In genomic region chr4:105703408-105703807, GRCm38 (mm10) we compare ENCODE assay signal across 25 mouse cellular contexts.
"Had no signal": no experiment of that assay in that cellular context is flagged by ENCODE, and none has a peak within 500 bp of the region (broad histone marks: within the 10 kb centered on the region; RNA-seq: fewer than 3 reads in every experiment).

No protein-coding gene starts in this region.

- H3K4me2 ChIP-seq: heart, embryonic 11.5 days; heart, embryonic 13.5 days; heart, embryonic 15.5 days; hindbrain, embryonic 13.5 days; hindbrain, embryonic 15.5 days; kidney, embryonic 15.5 days; limb, embryonic 12.5 days had no signal

- DNase-seq: forebrain, postnatal 0 days; gastrocnemius, postnatal 10 days; gastrocnemius, postnatal 25 days; heart, adult 2 months; heart, postnatal 14 days; heart, postnatal 36 days; kidney, adult 11 months; kidney, adult 9 months; kidney, postnatal 14 days; kidney, postnatal 36 days; layer of hippocampus, adult 9-11 months; layer of hippocampus, postnatal 36 days; liver had no signal

- H3K27ac ChIP-seq: gastrocnemius, adult 2 months; heart, adult 2 months; heart, embryonic 13.5 days; heart, embryonic 15.5 days; hindbrain, embryonic 13.5 days; hindbrain, embryonic 15.5 days; hindbrain, postnatal 0 days; kidney, embryonic 15.5 days; kidney, postnatal 0 days; limb, embryonic 10.5 days; limb, embryonic 12.5 days had no signal

- H3K27me3 ChIP-seq: heart, embryonic 13.5 days; heart, embryonic 15.5 days; hindbrain, embryonic 13.5 days; hindbrain, embryonic 15.5 days; kidney, embryonic 15.5 days; limb, embryonic 12.5 days had no signal

- H3K4me3 ChIP-seq: heart, adult 2 months; heart, embryonic 13.5 days; heart, embryonic 15.5 days; hindbrain, embryonic 13.5 days; hindbrain, embryonic 15.5 days; kidney, embryonic 15.5 days; limb, embryonic 10.5 days; limb, embryonic 12.5 days had no signal

- H3K4me1 ChIP-seq: heart, embryonic 15.5 days; hindbrain, embryonic 15.5 days; kidney, embryonic 15.5 days had no signal

- H3K36me3 ChIP-seq: heart, embryonic 13.5 days; heart, embryonic 15.5 days; hindbrain, embryonic 13.5 days; hindbrain, embryonic 15.5 days; kidney, embryonic 15.5 days; limb, embryonic 10.5 days; limb, embryonic 12.5 days had no signal

- H3K9ac ChIP-seq: forebrain, postnatal 0 days; heart, embryonic 13.5 days; heart, embryonic 15.5 days; hindbrain, embryonic 13.5 days; hindbrain, embryonic 15.5 days; kidney, embryonic 15.5 days; limb, embryonic 12.5 days had no signal

- H3K9me3 ChIP-seq: heart, embryonic 13.5 days; heart, embryonic 15.5 days; hindbrain, embryonic 13.5 days; hindbrain, embryonic 15.5 days; kidney, embryonic 15.5 days; limb, embryonic 10.5 days; limb, embryonic 12.5 days had no signal

- ATAC-seq: forebrain, postnatal 0 days; hindbrain, postnatal 0 days; intestine, embryonic 16.5 days had no signal
